Mouse (Mus musculus) testis, adult 2 months (tissue): Measurements from ENCODE around the gene Gpr1. TPM values are rescaled to one million over a fixed set of nuclear protein-coding genes. Genes with fewer than 3 reads are reported as not detected.

Source experiments
- H3K27ac ChIP-seq: fragments of 200-500 bp; 2 replicates; pipeline ENCODE4 v1.5.1; 2012; ENCODE audit warnings: low read depth, low read length; ENCODE audit not compliant: control insufficient read depth, insufficient read depth
- H3K27me3 ChIP-seq: fragments of 200-500 bp; 2 replicates; pipeline ENCODE4 v1.6.1; 2012; ENCODE audit warnings: mild to moderate bottlenecking, low read length, moderate library complexity; ENCODE audit not compliant: control insufficient read depth, insufficient read depth
- H3K36me3 ChIP-seq: fragments of 200-500 bp; 2 replicates; pipeline ENCODE4 v1.6.1; 2012; ENCODE audit warnings: mild to moderate bottlenecking, low read length; ENCODE audit not compliant: control insufficient read depth, insufficient read depth
- H3K4me1 ChIP-seq: fragments of 200-500 bp; 2 replicates; pipeline ENCODE4 v1.6.1; 2012; ENCODE audit warnings: low read length; ENCODE audit not compliant: control insufficient read depth, insufficient read depth
- H3K4me3 ChIP-seq: fragments of 200-500 bp; 2 replicates; pipeline ENCODE4 v1.5.1; 2012; ENCODE audit warnings: low read depth, mild to moderate bottlenecking, low read length, moderate library complexity, mixed read lengths; ENCODE audit not compliant: control insufficient read depth
- CTCF ChIP-seq: fragments of 200-500 bp; IDR thresholded peaks from 2 replicates; pipeline ENCODE4 v1.5.1; 2012; ENCODE audit warnings: low read depth, mild to moderate bottlenecking, inconsistent platforms, low read length, moderate library complexity; ENCODE audit not compliant: control insufficient read depth, insufficient read depth, insufficient replicate concordance
- POLR2A ChIP-seq: fragments of 200-500 bp; IDR thresholded peaks from 2 replicates; pipeline ENCODE4 v1.6.1; 2012; ENCODE audit warnings: low read depth, mild to moderate bottlenecking, inconsistent platforms, low read length, moderate library complexity; ENCODE audit not compliant: control insufficient read depth
- polyA plus RNA-seq: library from polyadenylated mRNA; depleted of rRNA; stranded (reverse); fragments of >200 nt; gene quantifications from 2 replicates; pipeline ENCODE4 v1.2.3, GENCODE M21; 2012; rRNA removed

Gene Gpr1
- polyA plus RNA-seq, 1 experiment: 0.15 TPM

DNA sequence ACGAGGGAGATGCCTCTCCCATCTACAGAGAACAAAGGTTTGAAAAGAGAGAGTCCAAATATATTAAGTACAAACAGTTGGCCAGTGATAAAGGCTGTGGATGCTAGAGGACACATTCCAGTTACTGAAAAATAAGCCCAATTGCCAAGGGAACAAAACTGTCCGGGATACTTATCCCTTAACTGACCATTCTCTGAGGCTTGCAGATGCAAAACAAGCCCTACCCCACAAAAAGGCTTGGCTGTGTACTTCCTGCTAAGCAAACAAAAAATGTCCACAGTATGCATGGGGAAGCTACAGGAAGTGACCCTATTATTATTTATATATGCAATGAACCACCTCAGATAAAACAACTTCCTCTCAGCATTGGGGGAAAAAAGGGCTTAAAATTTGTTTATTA, 76.4 kb downstream of the Gpr1 start:
- Histone ChIP-seq H3K27me3 (no peaks in the 10 kb centered on the region), H3K4me3 (no peak overlapping the region), H3K36me3 (no peaks in the 10 kb centered on the region), H3K27ac (no peak overlapping the region), H3K4me1 (peaks cover 4% of the 10 kb centered on the region)
- TF ChIP-seq POLR2A (no peak), CTCF (no peak)

DNA sequence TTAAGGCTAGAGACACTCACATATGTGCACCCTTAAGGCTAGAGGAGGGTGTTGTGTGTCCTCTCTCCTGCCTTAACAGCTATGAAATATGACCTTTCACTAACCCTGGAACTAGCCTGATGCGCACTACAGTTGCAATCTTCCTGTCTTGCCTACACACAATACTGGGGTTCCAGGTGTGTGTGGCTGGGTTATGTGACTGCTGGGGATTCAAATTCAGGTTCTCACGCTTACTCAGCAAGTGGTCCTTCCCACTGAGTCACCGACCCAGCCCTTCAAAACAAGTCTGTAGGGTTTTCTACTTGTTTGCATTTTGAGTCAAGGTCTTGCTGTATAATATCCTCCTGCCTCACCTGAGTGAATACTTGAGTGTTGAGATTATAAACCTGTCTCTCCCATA, 79.8 kb downstream of the Gpr1 start:
- Histone ChIP-seq H3K27me3 (no peaks in the 10 kb centered on the region), H3K27ac (no peak overlapping the region), H3K4me1 (peaks cover 6% of the 10 kb centered on the region; the same call in 1 of the 2 replicates), H3K36me3 (no peaks in the 10 kb centered on the region), H3K4me3 (no peak overlapping the region)
- no peak for TF ChIP-seq POLR2A
- no peak for TF ChIP-seq CTCF

Other genes with a start within 250 kb of the Gpr1 start
- gene Ino80d, start 99.9 kb downstream of the Gpr1 start, polyA plus RNA-seq: 6.4 and 6.5 TPM in 2 replicates
- gene Eef1b2, start 37.7 kb downstream of the Gpr1 start, polyA plus RNA-seq: 51.0 and 59.0 TPM in 2 replicates
- 27.8 and 32.4 TPM in 2 replicates for gene Ndufs1, start 37.7 kb downstream of the Gpr1 start, polyA plus RNA-seq
- gene Zdbf2, start 58.7 kb upstream of the Gpr1 start, polyA plus RNA-seq: 29.9 and 39.0 TPM in 2 replicates
- 1.8 and 2.8 TPM in 2 replicates for gene Adam23, start 231.3 kb upstream of the Gpr1 start, polyA plus RNA-seq